In genomic region chr19:53697376-53698126, GRCm38 (mm10) we compare ENCODE assay signal across 8 mouse cellular contexts. TPM values are rescaled to one million over a fixed set of nuclear protein-coding genes. Genes with fewer than 3 reads are reported as not detected.
DNase-seq lines count a peak whose midpoint lies in the region; ATAC-seq and TF ChIP-seq lines count a peak whose summit lies in the region.
"Had no signal": no experiment of that assay in that cellular context is flagged by ENCODE, and none has a peak within 500 bp of the region (broad histone marks: within the 10 kb centered on the region; RNA-seq: fewer than 3 reads in every experiment).

No protein-coding gene starts in this region.

- no peak for TF ChIP-seq EP300 in stomach, postnatal 0 days (optimal IDR thresholded peaks at IDR 0.05)

- 0 out of 2 replicates have a peak overlapping the region, but pooled peaks have one; percentile 63 for H3K27ac ChIP-seq in midbrain, embryonic 10.5 days (replicated peaks)
- H3K27ac ChIP-seq in midbrain, embryonic 15.5 days, result no peak overlapping the region
- peak overlapping the region; percentile 4; the same call in 1 of the 2 replicates for H3K27ac ChIP-seq in forebrain, embryonic 10.5 days
- H3K27ac ChIP-seq in heart, embryonic 15.5 days, result peak overlapping the region; percentile 92
- no peak overlapping the region for H3K27ac ChIP-seq in stomach, postnatal 0 days (replicated peaks)
- H3K27ac ChIP-seq: liver, embryonic 13.5 days had no signal

- H3K9ac ChIP-seq in midbrain, embryonic 15.5 days, result no peak overlapping the region
- peak overlapping the region; percentile 43 for H3K9ac ChIP-seq in heart, embryonic 15.5 days
- H3K9ac ChIP-seq in stomach, postnatal 0 days (ENCODE audit: low read length), result no peak overlapping the region
- H3K9ac ChIP-seq: liver, embryonic 13.5 days had no signal

- ATAC-seq in midbrain, embryonic 15.5 days (replicated peaks), result no peak
- ATAC-seq in heart, embryonic 15.5 days (replicated peaks; ENCODE audit: insufficient number of reproducible peaks, insufficient read depth, low FRiP score, low read depth), result peak; percentile 82
- 0 out of 2 replicates have a peak, but pooled peaks have one; percentile 49 for ATAC-seq in stomach, postnatal 0 days (ENCODE audit: low FRiP score, low TSS enrichment)
- no peak for ATAC-seq in monocyte, adult 5-6 weeks (replicated peaks; ENCODE audit: insufficient number of reproducible peaks, low FRiP score, low TSS enrichment, poor library complexity, severe bottlenecking)

- no peak for TF ChIP-seq CTCF in stomach, postnatal 0 days (IDR thresholded peaks at IDR 0.05; ENCODE audit: low read depth)

- 39% methylated on average over 24 of the region's 24 CpGs for WGBS in midbrain, embryonic 10.5 days
- WGBS in midbrain, embryonic 15.5 days, result 23% methylated on average over 24 of the region's 24 CpGs
- 32% methylated on average over 24 of the region's 24 CpGs for WGBS in forebrain, embryonic 10.5 days
- WGBS in heart, embryonic 15.5 days, result 32% methylated on average over 24 of the region's 24 CpGs
- 64% methylated on average over 24 of the region's 24 CpGs for WGBS in stomach, postnatal 0 days

- H3K9me3 ChIP-seq in midbrain, embryonic 10.5 days (replicated peaks), result no peaks in the 10 kb centered on the region
- H3K9me3 ChIP-seq in midbrain, embryonic 15.5 days, result no peaks in the 10 kb centered on the region
- no peaks in the 10 kb centered on the region for H3K9me3 ChIP-seq in forebrain, embryonic 10.5 days
- no peaks in the 10 kb centered on the region for H3K9me3 ChIP-seq in heart, embryonic 15.5 days (replicated peaks)
- H3K9me3 ChIP-seq in stomach, postnatal 0 days (ENCODE audit: control insufficient read depth, low read length), result no peaks in the 10 kb centered on the region
- H3K9me3 ChIP-seq: liver, embryonic 13.5 days had no signal

- H3K36me3 ChIP-seq in midbrain, embryonic 10.5 days, result no peaks in the 10 kb centered on the region
- no peaks in the 10 kb centered on the region for H3K36me3 ChIP-seq in midbrain, embryonic 15.5 days (replicated peaks)
- no peaks in the 10 kb centered on the region for H3K36me3 ChIP-seq in forebrain, embryonic 10.5 days (replicated peaks)
- no peaks in the 10 kb centered on the region for H3K36me3 ChIP-seq in heart, embryonic 15.5 days
- no peaks in the 10 kb centered on the region for H3K36me3 ChIP-seq in stomach, postnatal 0 days (ENCODE audit: control insufficient read depth, insufficient read depth, low read length)
- H3K36me3 ChIP-seq: liver, embryonic 13.5 days had no signal

- peak; percentile 33 for DNase-seq in midbrain, embryonic 10.5 days (ENCODE audit: low spot score)
- no peak for DNase-seq in forebrain, embryonic 10.5 days (ENCODE audit: extremely low spot score, low spot score)
- no peak for DNase-seq in stomach, postnatal 0 days (ENCODE audit: low spot score)
- DNase-seq in ovary, adult 18-20 months (ENCODE audit: low spot score), result no peak
- DNase-seq: liver, embryonic 13.5 days had no signal

- H3K27me3 ChIP-seq in midbrain, embryonic 10.5 days (ENCODE audit: low read depth, poor library complexity, severe bottlenecking), result peaks cover 19% of the 10 kb centered on the region; the same call in 1 of the 2 replicates
- no peaks in the 10 kb centered on the region for H3K27me3 ChIP-seq in midbrain, embryonic 15.5 days (replicated peaks)
- H3K27me3 ChIP-seq in forebrain, embryonic 10.5 days (ENCODE audit: poor library complexity, severe bottlenecking), result peaks cover 6% of the 10 kb centered on the region; the same call in 1 of the 2 replicates
- no peaks in the 10 kb centered on the region for H3K27me3 ChIP-seq in heart, embryonic 15.5 days
- H3K27me3 ChIP-seq in stomach, postnatal 0 days (ENCODE audit: control insufficient read depth, insufficient read depth, low read length), result no peaks in the 10 kb centered on the region
- H3K27me3 ChIP-seq: liver, embryonic 13.5 days had no signal

- H3K4me1 ChIP-seq in midbrain, embryonic 10.5 days, result peaks cover 38% of the 10 kb centered on the region
- peaks cover 13% of the 10 kb centered on the region for H3K4me1 ChIP-seq in midbrain, embryonic 15.5 days
- peaks cover 38% of the 10 kb centered on the region for H3K4me1 ChIP-seq in forebrain, embryonic 10.5 days
- H3K4me1 ChIP-seq in heart, embryonic 15.5 days (replicated peaks), result peaks cover 54% of the 10 kb centered on the region
- H3K4me1 ChIP-seq in stomach, postnatal 0 days (replicated peaks; ENCODE audit: control insufficient read depth, insufficient read depth), result no peaks in the 10 kb centered on the region
- H3K4me1 ChIP-seq: liver, embryonic 13.5 days had no signal

- H3K4me3 ChIP-seq in midbrain, embryonic 10.5 days, result peak overlapping the region; percentile 21; the same call in 1 of the 2 replicates
- H3K4me3 ChIP-seq in midbrain, embryonic 15.5 days, result no peak overlapping the region
- no peak overlapping the region for H3K4me3 ChIP-seq in forebrain, embryonic 10.5 days
- H3K4me3 ChIP-seq in heart, embryonic 15.5 days, result peak overlapping the region; percentile 23
- no peak overlapping the region for H3K4me3 ChIP-seq in stomach, postnatal 0 days (ENCODE audit: low read depth, low read length)
- H3K4me3 ChIP-seq: liver, embryonic 13.5 days had no signal

- no peak overlapping the region for H3K4me2 ChIP-seq in midbrain, embryonic 15.5 days
- peak overlapping the region; percentile 57 for H3K4me2 ChIP-seq in heart, embryonic 15.5 days
- no peak overlapping the region for H3K4me2 ChIP-seq in stomach, postnatal 0 days (replicated peaks; ENCODE audit: low read depth)
- H3K4me2 ChIP-seq: liver, embryonic 13.5 days had no signal

RNA-seq across cellular contexts. Expression of gene Rbm20, which starts 20.4 kb away (rescaled TPM):
- polyA plus RNA-seq in midbrain, embryonic 10.5 days (2016; fragmentation: Nextera tagmentation; extraction: Ambion mirVana), result 0.52 and 0.75 TPM in 2 replicates
- 0.87 and 1.0 TPM in 2 replicates for polyA plus RNA-seq in midbrain, embryonic 15.5 days (2015; fragmentation: Nextera tagmentation; extraction: Ambion mirVana)
- polyA plus RNA-seq in forebrain, embryonic 10.5 days (2016; fragmentation: Nextera tagmentation; extraction: Ambion mirVana), result 0.97 and 1.6 TPM in 2 replicates
- polyA plus RNA-seq in heart, embryonic 15.5 days (2015; fragmentation: Nextera tagmentation; extraction: Ambion mirVana), result 39.9 and 44.4 TPM in 2 replicates
- polyA plus RNA-seq in stomach, postnatal 0 days (2015; fragmentation: Nextera tagmentation; extraction: Ambion mirVana), result 2.3 and 2.5 TPM in 2 replicates
- total RNA-seq in monocyte, adult 5-6 weeks (2017), result not detected in 3 replicates

Comparison
In these comparisons a context has a peak if more than half of its experiments do, and no peak if none do; other contexts are left out.
1. H3K27ac ChIP-seq: peak in midbrain, embryonic 10.5 days (single experiment), forebrain, embryonic 10.5 days (single experiment) and heart, embryonic 15.5 days (single experiment); none in midbrain, embryonic 15.5 days (single experiment) and stomach, postnatal 0 days (single experiment).
2. H3K4me3 ChIP-seq: peak in midbrain, embryonic 10.5 days (single experiment) and heart, embryonic 15.5 days (single experiment); none in midbrain, embryonic 15.5 days (single experiment), forebrain, embryonic 10.5 days (single experiment) and stomach, postnatal 0 days (single experiment).
3. ATAC-seq: peak in heart, embryonic 15.5 days (single experiment) and stomach, postnatal 0 days (single experiment); none in midbrain, embryonic 15.5 days (single experiment) and monocyte, adult 5-6 weeks (single experiment).
4. RNA of gene Rbm20, which starts 20.4 kb away (polyA plus RNA-seq): 39.9 to 44.4 TPM in heart, embryonic 15.5 days; 2.3 to 2.5 TPM in stomach, postnatal 0 days, 0.97 to 1.6 TPM in forebrain, embryonic 10.5 days, 0.87 to 1.0 TPM in midbrain, embryonic 15.5 days and 0.52 to 0.75 TPM in midbrain, embryonic 10.5 days; every median in the first group is over 10 times any median in the second.